Mouse (Mus musculus) retina, postnatal 7 days (tissue): Measurements from ENCODE around the gene Tacc2.
"Not testable (repeated sequence)": the region's sequence is repeated elsewhere in the genome, so short reads cannot be mapped to it uniquely, and the experiment has no call there.

Source experiments
- DNase-seq: peaks from one replicate; pipeline ENCODE4 v3.0.0-alpha.2; 2012; ENCODE audit warnings: low read depth, low spot score

Gene Tacc2

GRCm38 (mm10) chr7:130577388-130578003 lies at the start of gene Tacc2:
Gene Tacc2, plus strand, starts transcription at chr7:130577438.
- no peak for DNase-seq

DNA sequence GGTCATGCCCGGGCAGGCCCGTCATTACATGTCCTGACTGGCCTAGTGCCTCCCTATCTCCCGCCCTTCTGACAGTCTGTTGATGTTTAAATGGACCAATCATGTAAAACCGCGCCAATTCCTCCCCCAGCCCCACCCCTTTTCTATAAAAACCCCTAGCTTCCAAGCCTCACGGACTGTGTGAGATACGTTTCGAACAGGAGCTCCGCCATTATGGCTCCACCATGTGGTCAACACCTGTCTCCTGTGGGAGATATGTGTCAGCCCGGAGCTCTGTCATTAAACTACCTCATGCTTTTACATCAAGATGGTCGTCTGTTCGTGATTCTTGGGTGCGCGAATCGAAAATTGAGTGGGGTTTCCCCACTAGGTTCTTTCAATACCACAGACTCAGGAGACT lies 46.1 kb upstream of the Tacc2 start:
- DNase-seq: not testable (repeated sequence)

GRCm38 (mm10) chr7:130533316-130534260 lies 43.6 kb upstream of the Tacc2 start:
- DNase-seq: peak; percentile 86

- DNase-seq: no peak
Measured at GRCm38 (mm10) chr7:130535174-130535573, 42.1 kb upstream of the Tacc2 start.

DNA sequence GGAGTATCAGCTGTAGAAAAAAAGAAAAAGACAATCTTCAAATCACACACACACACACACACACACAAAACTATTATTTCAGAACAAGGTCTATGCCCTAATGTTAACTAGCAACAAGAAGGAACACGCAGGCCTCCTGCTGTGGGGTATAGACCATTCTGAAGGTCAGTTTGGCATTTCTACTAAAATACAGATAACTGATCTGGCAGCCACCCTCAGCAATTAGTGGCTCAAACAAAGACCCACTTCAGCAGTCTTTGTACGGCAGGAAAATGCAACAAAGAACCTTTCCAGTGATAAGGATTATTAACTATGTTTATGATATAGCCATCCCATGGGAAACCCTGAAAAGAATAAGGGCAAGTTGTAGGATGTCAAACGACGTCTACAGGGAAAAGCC lies 40.2 kb upstream of the Tacc2 start:
- DNase-seq: no peak

- no peak for DNase-seq
Measured at GRCm38 (mm10) chr7:130540176-130540575, 37.1 kb upstream of the Tacc2 start.

GRCm38 (mm10) chr7:130543181-130543580 lies 34.1 kb upstream of the Tacc2 start:
- DNase-seq: no peak

- no peak for DNase-seq
Measured at GRCm38 (mm10) chr7:130545401-130545800, 31.8 kb upstream of the Tacc2 start.

- DNase-seq: no peak
Measured at GRCm38 (mm10) chr7:130545893-130546292, 31.3 kb upstream of the Tacc2 start.

- DNase-seq: no peak
Measured at GRCm38 (mm10) chr7:130546421-130546790, 30.8 kb upstream of the Tacc2 start.

DNA sequence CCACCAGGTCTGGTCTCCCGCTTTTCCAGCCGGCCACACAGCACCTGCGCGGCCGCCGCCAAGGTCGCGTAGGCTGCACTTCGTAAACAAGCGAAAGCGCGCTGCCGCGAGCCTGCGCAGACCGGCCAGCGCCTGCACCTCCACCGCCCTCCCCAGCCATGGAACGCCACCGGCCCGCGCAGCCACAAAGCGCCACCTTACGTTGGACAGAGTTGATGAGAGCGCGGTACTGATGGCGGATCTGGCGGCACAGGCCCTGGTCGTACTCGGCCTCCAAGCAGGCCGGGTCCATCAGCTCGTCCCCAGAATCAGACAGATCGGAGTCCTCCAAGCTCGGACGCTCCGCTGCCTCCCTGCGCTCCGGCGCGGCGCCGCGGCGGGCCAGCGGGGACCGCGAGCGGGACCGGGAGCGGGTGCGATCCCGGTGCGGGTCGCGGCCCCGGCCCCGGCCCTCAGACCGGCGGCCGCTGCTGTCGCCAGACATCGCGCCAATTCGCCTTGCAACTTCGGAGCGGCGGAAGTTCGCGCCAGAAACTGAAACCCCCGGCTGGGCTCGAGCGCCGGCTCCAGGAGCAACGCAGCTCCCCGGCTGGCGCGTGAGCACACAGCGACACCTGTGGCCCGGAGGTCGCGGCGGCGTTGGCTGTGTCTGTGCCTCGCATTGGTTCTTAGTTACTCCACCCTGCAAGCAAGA lies 30.3 kb upstream of the Tacc2 start:
- DNase-seq: peak; percentile 86

GRCm38 (mm10) chr7:130547635-130548175 lies 29.5 kb upstream of the Tacc2 start:
- no peak for DNase-seq

DNA sequence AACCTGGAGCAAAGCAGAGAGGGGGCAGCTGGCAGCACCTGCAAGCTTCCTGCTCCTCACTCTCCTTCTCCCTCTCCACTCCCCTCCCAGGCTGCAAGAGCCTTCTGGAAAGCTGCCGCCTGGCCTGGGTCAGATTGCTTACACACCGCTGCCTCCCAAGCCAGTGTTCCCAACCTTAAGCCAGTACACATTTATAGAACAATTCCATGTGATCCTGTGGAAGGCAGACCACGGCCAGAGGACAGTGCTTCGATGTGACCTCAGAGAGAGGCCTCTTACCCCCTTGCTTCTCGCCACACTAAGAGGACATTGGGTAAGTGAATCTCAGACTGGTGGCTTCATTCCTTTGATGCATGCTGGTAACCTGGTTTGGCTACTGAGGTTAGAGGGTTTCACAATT lies 24.5 kb upstream of the Tacc2 start:
- no peak for DNase-seq

- DNase-seq: no peak
Measured at GRCm38 (mm10) chr7:130553321-130553720, 23.9 kb upstream of the Tacc2 start.

DNA sequence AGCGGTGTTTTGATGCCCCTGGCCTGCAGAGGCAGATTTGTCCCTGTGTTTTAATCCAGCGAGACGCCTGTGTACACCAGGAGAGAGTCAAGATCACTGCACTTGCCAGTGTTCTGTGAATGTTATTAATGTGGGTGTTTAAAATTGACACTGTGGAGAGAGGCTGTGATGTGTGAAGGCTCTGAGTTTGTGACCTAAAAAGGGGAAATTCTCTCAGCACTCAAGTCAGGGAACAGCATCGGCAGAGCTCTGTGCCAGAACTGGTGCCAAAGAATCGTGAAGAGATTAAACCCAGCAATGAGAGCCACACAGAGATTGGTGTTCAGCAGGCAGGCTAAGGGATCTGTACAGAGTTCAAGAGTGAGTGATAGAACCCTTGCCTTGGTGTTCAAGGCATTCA lies 21.6 kb upstream of the Tacc2 start:
- no peak for DNase-seq

DNA sequence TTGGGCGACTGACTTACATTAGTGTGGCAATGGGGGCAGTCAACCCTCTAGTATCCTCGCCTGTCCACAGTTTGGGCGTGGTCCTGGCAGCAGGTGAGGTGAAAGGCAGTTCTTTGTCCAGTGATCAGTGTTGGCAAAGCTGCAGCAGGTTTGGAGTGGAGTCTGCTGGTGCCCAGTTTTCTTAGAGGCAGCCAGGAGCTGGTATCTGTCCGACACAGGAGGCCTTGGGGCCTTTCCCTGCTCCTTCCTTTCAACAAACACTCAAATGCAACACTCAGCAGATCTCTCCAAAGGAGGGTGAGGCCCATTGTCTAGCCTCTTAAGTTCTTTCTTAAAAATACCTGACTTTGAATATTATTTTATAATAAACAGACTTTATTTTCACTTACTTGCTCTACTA lies 18.6 kb upstream of the Tacc2 start:
- DNase-seq: no peak

DNA sequence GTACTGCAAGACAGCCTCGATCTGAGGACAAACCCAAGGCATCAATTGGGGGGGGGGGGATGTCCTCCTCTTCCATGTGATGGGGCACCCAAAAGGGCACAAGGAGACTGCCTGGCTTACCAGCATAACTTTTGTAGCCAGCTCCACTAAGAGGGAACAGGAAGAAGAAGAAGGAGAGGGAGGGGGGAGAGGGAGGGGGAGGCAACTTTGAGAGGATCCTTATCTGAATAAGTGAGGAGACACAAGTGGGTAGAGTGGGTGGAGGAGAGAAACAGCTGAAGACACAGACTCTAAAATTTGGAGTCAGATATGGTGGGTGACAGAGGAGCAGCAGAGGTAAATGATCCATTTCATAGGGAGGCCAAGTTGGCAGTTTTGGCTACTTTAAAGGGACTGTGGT lies 16.3 kb upstream of the Tacc2 start:
- no peak for DNase-seq

DNA sequence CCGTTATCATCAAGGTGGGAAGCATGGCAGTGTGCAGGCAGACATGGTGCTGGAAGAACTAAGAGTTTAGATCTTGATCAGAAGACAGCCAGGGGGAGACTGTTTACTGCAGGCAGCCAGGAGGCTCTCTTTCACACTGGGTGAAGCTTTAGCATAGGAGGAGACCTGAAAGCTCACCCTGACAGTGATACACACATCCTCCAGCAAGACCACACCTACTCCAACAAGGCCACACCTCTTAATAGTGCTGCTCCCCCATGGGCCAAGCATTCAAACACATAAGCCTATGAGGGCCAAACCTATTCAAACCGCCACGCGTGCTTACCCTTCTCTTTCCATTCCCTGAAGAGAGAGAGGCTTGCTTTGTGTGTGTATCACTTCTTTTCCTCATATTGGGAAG lies 14.0 kb upstream of the Tacc2 start:
- no peak for DNase-seq

GRCm38 (mm10) chr7:130563880-130564279 lies 13.4 kb upstream of the Tacc2 start:
- DNase-seq: no peak

DNA sequence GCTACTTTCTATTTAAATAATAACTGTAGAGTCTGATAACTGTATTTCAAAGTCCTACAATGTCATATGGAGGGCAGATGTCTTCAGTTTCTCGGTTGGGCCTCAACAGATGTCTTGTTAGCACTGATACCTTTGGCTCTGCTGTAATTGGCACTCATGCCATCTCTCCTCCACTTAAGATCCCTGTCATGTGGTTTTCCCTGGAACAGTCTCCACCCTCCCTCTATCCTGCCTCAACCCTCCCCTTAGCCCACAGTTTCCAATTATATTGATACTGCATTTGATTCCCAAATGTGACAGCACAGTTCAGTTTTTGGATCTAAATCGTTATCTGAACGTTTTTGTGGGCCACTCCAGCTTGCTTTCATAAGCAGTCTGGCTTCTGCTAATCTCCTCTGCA lies 12.6 kb upstream of the Tacc2 start:
- no peak for DNase-seq

- no peak for DNase-seq
Measured at GRCm38 (mm10) chr7:130568783-130569436, 8.3 kb upstream of the Tacc2 start.

DNA sequence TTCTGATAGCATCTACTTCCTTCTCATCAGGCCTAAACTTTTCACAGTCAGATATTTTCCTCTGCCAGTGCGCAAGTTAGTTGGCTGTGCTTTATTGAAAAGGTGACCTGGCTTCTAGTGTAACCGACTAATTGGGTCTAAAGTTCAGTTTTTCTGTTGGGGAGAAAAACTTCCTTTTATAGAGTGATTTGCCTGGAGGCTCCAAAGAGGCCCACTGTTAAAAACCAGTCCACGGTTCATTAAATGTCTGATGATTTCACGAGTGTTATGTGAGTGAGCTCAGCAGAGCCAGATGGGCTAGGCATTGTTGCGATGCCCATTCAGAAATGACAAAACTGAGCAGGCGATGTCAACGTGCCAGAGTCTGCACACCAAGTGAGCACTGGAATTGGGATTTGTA lies 6.8 kb upstream of the Tacc2 start:
- no peak for DNase-seq
